Mouse (Mus musculus) thymus, adult 2 months (tissue): Measurements from ENCODE around the gene Svs2. TPM values are rescaled to one million over a fixed set of nuclear protein-coding genes. Genes with fewer than 3 reads are reported as not detected.
"Not testable (repeated sequence)": the region's sequence is repeated elsewhere in the genome, so short reads cannot be mapped to it uniquely, and the experiment has no call there.

Experiments used
- DNase-seq: peaks from one replicate; pipeline ENCODE4 v3.0.0; 2021
- H3K27ac ChIP-seq: fragments of 200-500 bp; 2 replicates; pipeline ENCODE4 v1.5.1; 2012; ENCODE audit warnings: low read length, control low read depth; ENCODE audit not compliant: control insufficient read depth, insufficient read depth
- H3K27me3 ChIP-seq: fragments of 200-500 bp; 2 replicates; pipeline ENCODE4 v1.6.1; 2012; ENCODE audit warnings: mild to moderate bottlenecking, low read length, moderate library complexity, mixed read lengths; ENCODE audit not compliant: control insufficient read depth, insufficient read depth
- H3K36me3 ChIP-seq: fragments of 200-500 bp; 2 replicates; pipeline ENCODE4 v1.6.1; 2012; ENCODE audit warnings: mild to moderate bottlenecking, low read length, moderate library complexity; ENCODE audit not compliant: control insufficient read depth, insufficient read depth
- H3K4me1 ChIP-seq: fragments of 200-500 bp; replicated peaks from 2 replicates; pipeline ENCODE4 v1.6.1; 2012; ENCODE audit warnings: low read length; ENCODE audit not compliant: control insufficient read depth, insufficient read depth
- H3K4me3 ChIP-seq: fragments of 200-500 bp; 2 replicates; pipeline ENCODE4 v1.5.1; 2012; ENCODE audit warnings: mild to moderate bottlenecking, low read length, control low read depth, moderate library complexity; ENCODE audit not compliant: control insufficient read depth, insufficient read depth
- CTCF ChIP-seq: fragments of 200-500 bp; IDR thresholded peaks from 2 replicates; pipeline ENCODE4 v1.5.1; 2012; ENCODE audit warnings: mild to moderate bottlenecking, control low read depth, low read length, moderate library complexity, borderline replicate concordance; ENCODE audit not compliant: control insufficient read depth, poor library complexity, insufficient read depth; ENCODE audit errors: extremely low read depth
- POLR2A ChIP-seq: fragments of 200-500 bp; IDR thresholded peaks from 2 replicates; pipeline ENCODE4 v1.6.1; 2012; ENCODE audit warnings: mild to moderate bottlenecking, low read length, control low read depth, moderate library complexity; ENCODE audit not compliant: control insufficient read depth, poor library complexity, insufficient read depth; ENCODE audit errors: extremely low read depth
- WGBS: fragments of 180-500 bp; shearing (Covaris S2); methylation state at CpG from one replicate; pipeline ENCODE4 v1.1.7; 2018; 5-methylcytosine and 5-hydroxymethylcytosine counted together
- polyA plus RNA-seq: library from polyadenylated mRNA; depleted of rRNA; stranded (reverse); fragments of >200 nt; gene quantifications from 2 replicates; pipeline ENCODE4 v1.2.3, GENCODE M21; 2012; rRNA removed

Gene Svs2
- not detected in 2 replicates for polyA plus RNA-seq

GRCm38 (mm10) chr2:164238366-164238765 lies at the start of gene Svs2:
Gene Svs2 (minus strand): TSS chr2:164238466.
- 84% methylated on average over 3 of the region's 3 CpGs for WGBS

DNA sequence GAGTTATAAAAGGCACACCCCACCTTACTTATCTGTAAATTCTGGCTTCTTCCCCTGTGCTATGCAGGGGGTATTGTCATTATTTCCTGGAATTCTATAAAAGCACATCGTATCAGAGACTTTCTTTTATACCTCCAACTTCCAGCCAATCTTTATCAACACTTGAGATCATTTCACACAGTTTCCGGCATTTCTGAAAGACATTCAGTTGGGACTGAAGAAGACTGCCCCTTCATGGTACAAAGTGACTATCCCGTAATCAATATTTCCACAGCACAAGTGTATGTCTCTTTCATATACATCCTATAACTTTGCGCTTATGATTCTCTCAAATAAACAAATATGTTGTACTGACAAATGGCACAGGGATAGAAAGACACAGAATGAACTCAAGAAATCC lies 40.1 kb upstream of the Svs2 start, which contains the start of gene Svs4:
TSS of gene Svs4 (minus strand) at position 101 of the 400 bp plus-strand sequence.
- no peak within 1 kb of the TSS for H3K4me3 ChIP-seq
- no peak for DNase-seq
- H3K27ac ChIP-seq: no peak within 1 kb of the TSS
- no peaks in the 10 kb centered on the region for H3K36me3 ChIP-seq
- TF ChIP-seq POLR2A (no peak), CTCF (no peak)
- H3K4me1 ChIP-seq: no peaks in the 10 kb centered on the region
- H3K27me3 ChIP-seq: no peaks in the 10 kb centered on the region
- 93% methylated on average over 4 of the region's 4 CpGs for WGBS

More at GRCm38 (mm10) chr2:164238366-164238765, at the start of gene Svs2:
- DNase-seq: no peak
- Histone ChIP-seq H3K4me3 (no peak within 1 kb of the TSS), H3K27ac (no peak within 1 kb of the TSS), H3K4me1 (no peaks in the 10 kb centered on the region), H3K36me3 (no peaks in the 10 kb centered on the region), H3K27me3 (no peaks in the 10 kb centered on the region)
- TF ChIP-seq POLR2A (no peak), CTCF (no peak)

DNA sequence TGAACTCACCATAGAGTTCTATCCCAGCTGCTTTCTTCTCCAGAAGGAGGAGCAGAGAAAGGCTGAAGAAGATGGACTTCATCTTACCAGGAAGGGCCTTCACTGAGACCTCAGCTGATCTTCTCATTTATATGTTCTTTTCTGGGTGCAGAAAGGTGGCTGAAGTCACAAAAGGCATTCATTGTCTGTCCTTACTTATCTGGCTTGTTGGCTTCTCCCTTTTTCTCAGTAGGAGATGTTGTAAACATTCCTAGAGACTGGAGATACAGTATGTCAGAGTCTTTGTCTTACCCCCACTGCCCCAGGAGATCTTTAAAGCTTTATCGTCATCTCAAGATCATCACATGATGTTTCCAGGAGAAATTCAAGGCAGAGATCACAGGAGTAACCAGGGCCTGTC lies 18.3 kb upstream of the Svs2 start, which contains the start of gene Svs3b:
TSS of gene Svs3b (minus strand) at position 101 of the 400 bp plus-strand sequence.
- H3K4me3 ChIP-seq, H3K27ac ChIP-seq, H3K27me3 ChIP-seq, DNase-seq, H3K4me1 ChIP-seq, H3K36me3 ChIP-seq: not testable (repeated sequence)
- WGBS: 100% methylated on average over 1 of the region's 1 CpGs

- no peaks in the 10 kb centered on the region for H3K36me3 ChIP-seq
- no peak for TF ChIP-seq POLR2A
- DNase-seq: no peak
- no peak overlapping the region for H3K4me3 ChIP-seq
- H3K27me3 ChIP-seq: no peaks in the 10 kb centered on the region
- no peaks in the 10 kb centered on the region for H3K4me1 ChIP-seq
- WGBS: 92% methylated on average over 8 of the region's 8 CpGs
- no peak overlapping the region for H3K27ac ChIP-seq
Observed at GRCm38 (mm10) chr2:164232671-164233070, 5.6 kb downstream of the Svs2 start.

DNA sequence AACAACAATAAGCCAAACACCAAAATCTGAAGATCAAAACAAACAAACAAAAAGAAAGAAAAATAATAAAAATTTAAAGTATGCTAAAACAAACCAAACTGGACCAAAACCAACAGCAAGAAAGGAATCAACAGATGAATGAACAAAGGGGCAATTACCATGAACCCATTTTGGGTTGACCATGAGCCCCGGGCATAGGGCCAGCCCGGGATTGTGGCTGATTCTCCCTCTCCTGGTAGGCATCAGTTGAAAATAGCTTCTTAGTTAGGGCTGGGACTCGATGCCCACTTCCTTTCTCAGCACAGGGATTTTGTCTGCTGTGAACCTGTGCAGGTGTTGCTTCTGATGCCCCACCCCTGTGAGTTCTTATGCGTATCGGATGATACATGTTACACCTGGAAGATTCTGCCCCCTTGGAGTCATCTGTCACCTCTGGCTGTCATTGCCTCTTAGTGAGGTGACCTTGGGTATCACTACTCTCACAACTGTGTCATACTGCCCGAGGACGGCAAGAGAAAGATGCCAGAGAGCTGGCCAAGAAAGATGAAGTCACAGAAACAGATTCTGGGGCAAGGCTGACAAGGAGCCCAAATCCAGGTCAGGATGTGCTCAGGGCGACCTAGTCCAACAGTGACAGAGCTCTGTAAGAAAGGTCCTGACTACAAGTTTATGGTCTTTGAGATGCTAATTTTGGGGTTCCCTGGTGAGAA lies 9.8 kb downstream of the Svs2 start:
- TF ChIP-seq POLR2A: no peak
- no peak for TF ChIP-seq CTCF
- Histone ChIP-seq H3K27me3 (no peaks in the 10 kb centered on the region), H3K36me3 (no peaks in the 10 kb centered on the region), H3K27ac (no peak overlapping the region), H3K4me1 (no peaks in the 10 kb centered on the region), H3K4me3 (no peak overlapping the region)
- no peak for DNase-seq
- WGBS: 88% methylated on average over 8 of the region's 8 CpGs

DNA sequence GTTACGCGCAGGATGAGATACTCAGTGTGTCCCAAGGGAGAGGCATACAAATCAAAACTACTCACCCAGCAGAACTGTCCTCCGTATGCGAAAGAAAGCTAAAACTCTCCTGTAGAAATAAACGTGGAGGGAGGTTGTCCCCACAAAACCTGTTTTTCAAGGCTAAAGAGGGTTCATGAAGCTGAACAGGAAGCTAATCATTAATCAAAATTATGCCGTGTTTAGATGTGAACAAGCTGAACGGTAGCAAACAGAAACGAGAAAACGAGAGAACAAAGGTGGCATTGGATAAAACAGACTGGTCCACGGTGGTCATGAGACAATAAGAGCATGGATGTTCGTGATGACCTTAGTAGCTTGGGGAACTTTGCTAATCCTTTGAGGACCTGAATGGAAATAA lies 16.7 kb downstream of the Svs2 start, which contains the start of gene Wfdc15b:
TSS of gene Wfdc15b (minus strand) at position 139 of the 400 bp plus-strand sequence.
- H3K4me1 ChIP-seq: no peaks in the 10 kb centered on the region
- TF ChIP-seq POLR2A (no peak), CTCF (no peak)
- no peak within 1 kb of the TSS for H3K27ac ChIP-seq
- 71% methylated on average over 11 of the region's 11 CpGs for WGBS
- no peaks in the 10 kb centered on the region for H3K27me3 ChIP-seq
- DNase-seq: no peak
- no peak within 1 kb of the TSS for H3K4me3 ChIP-seq
- H3K36me3 ChIP-seq: no peaks in the 10 kb centered on the region

GRCm38 (mm10) chr2:164219295-164219694 lies 19.0 kb downstream of the Svs2 start:
- Histone ChIP-seq H3K27me3 (no peaks in the 10 kb centered on the region), H3K36me3 (no peaks in the 10 kb centered on the region), H3K4me3 (no peak overlapping the region), H3K4me1 (no peaks in the 10 kb centered on the region), H3K27ac (no peak overlapping the region)
- no peak for DNase-seq
- TF ChIP-seq CTCF (no peak), POLR2A (no peak)
- WGBS: 42% methylated on average over 9 of the region's 9 CpGs
